Mouse (Mus musculus) liver (tissue): ENCODE measurements around the gene Ercc8.

Source experiments
- DNase-seq: peaks from one replicate; pipeline ENCODE4 v3.0.0-alpha.2; 2020; ENCODE audit warnings: mixed read lengths

Gene Ercc8

DNA sequence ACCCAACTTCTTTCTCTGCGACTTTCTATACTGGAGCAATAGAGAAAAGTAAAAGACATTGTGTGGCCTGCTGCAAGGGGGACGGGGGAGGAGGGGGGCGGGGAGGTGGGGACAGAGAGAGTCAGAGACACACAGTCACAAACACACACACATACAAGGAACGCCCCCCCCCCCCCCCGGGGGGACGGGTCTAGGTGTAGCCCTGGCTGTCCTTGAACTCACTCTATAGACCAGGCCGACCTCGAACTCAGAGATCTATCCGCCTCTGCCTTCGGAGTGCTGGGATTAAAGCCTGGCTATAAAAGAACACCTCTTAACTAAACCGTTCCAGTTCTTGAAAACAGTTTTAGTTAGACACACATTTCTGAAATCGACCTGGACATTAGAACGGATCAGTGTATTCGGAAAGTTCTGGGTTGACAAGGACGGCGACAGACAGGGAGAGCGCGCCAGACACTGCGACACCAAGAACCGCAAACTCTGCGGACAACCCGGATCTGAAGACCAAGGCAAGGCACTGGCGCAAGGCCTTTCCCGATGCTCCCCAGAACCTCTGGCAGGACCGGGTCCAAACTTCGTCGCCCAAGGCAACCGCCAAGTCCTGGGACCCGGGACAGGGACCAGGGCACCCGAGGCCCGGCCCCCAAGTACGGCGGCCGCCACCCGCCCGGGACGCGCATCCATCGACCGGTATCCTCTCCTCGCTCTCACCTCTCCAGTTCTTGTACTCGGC is 633 bp upstream of the Ercc8 start:
- no peak for DNase-seq

GRCm38 (mm10) chr13:108159241-108159575 is 677 bp downstream of the Ercc8 start:
- DNase-seq = no peak

DNA sequence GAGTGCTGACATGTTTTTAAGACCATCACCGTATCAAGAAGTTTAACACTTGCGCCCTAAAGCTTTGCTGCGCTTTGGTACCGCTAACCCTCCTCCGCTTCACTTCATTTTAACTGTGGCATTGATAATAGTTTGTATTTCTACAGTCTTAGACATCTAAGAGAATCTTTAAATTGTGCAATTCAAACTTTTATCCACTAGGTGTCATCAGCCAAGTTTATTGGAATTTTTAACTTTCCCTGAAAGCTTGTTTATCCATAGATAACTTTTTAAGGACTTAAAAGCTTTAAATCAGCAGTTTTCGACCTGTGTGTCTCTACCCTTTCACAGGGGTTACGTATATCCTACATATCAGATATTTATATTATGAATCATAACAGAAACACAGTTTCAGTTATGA is 1.4 kb downstream of the Ercc8 start:
- DNase-seq = no peak

DNA sequence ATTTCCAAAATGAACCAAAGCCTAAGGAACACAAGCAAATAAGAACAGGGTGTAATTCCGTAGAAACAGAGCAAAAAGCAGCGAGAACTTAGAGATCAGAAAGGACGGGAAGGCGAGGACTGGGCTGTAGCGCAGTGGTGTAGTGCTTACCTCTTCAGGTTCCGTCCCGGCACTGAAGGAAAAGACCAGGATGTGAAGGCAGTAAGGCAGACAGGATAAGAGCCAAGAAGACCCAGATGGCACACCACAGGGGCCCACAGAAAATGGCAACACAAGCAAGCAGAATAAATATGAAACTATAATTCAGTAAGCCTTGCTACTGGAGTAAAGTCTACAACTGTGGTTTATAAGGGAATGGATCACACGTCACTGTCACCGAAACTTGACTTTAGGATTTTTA is 5.4 kb downstream of the Ercc8 start:
- no peak for DNase-seq

GRCm38 (mm10) chr13:108164621-108165020 is 6.1 kb downstream of the Ercc8 start:
- no peak for DNase-seq

DNA sequence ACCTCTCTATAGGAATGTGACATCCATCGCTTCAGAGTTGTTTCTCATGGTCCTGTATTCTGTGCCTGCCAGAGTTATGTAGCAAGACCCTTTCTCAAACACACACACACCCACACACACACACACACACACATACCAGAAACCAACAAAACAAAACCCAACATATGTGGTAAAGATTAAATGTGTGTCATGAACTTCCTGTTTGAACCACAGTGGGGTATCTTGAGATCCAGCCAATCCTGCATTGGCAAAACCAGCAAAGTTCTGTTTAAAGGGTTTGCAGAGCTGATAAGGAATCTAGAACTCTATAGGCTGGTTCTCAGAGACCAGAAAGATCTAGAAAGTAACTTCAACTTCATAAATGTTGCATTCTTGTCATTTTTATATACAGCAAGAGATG is 11.5 kb downstream of the Ercc8 start:
- no peak for DNase-seq

GRCm38 (mm10) chr13:108170511-108170910 is 12.0 kb downstream of the Ercc8 start:
- DNase-seq = no peak

DNA sequence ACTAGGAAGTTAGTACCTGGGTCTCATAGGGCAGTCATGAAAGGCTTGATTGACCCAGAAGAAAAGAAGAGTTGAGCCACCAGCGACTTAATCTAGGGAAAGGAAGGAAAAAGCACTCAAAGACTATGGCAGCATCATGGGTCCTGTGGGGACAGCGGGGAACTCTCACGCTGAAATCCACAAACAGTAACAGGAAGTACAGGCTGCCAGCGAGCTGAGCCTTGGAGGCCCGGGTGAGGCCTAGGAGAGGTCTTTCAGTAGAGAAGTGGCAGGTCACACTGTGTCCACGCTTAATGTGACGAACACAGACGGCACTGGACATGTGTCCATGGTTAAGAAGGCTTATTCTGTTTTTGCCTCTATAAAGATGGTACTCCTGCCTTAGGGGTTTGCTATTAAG is 21.1 kb downstream of the Ercc8 start:
- DNase-seq = no peak

DNA sequence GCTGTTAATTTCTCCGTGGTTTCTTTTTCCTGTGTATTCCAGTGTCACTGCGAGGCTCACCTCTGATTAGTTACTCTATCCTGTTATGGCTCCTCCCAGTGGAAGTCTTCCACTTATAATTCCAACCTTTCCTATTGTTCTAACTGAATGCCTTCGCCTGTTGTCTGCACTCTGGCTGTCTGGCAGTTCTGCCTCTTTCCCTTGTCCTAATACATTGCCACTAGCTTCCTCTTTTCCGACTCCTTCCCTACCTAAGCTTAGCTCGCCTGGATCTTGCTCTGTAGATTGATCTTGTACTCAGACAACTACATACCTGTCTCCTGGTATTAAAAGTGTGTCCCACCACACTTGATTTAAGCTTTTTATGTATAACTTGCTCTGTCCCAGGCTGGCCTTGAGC is 22.3 kb downstream of the Ercc8 start:
- no peak for DNase-seq

GRCm38 (mm10) chr13:108184743-108185255 is 26.3 kb downstream of the Ercc8 start:
- no peak for DNase-seq

- DNase-seq = no peak
These were observed 27.0 kb downstream of the Ercc8 start for GRCm38 (mm10) chr13:108185530-108185929.

- no peak for DNase-seq
These were observed 29.5 kb downstream of the Ercc8 start for GRCm38 (mm10) chr13:108187994-108188393.

DNA sequence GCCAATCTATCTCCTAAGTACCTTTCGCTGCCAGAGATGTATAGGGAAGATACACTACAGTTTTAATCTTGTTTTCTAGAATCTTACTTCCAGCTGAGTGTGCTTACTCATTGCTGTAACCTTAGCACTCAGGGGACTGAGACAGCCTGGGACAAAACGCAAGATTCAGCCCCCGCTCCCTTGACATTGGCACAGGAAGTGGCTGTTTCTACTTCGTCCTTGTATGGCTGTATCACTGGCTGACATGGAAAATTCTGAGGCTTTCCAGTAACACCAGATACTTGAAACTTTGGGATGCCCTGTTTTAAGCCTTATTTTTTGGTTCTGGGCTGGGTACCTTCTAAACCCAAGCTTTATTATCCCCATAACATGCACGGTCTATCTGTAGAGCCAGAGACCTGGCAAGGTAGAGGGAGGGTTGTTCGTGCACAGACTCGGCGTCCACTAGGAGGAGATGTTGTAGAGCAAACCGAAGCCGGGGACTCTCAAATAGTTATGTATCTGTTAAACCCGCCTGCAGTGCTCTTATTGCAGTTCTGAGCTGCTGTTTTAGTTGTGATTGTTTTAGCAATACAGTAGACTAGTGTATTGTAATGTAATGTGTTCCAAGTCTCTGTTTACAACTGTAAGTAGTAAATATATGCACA is 32.7 kb downstream of the Ercc8 start:
- peak; percentile 51 for DNase-seq

- DNase-seq = no peak
These were observed 36.9 kb downstream of the Ercc8 start for GRCm38 (mm10) chr13:108195474-108195873.

DNA sequence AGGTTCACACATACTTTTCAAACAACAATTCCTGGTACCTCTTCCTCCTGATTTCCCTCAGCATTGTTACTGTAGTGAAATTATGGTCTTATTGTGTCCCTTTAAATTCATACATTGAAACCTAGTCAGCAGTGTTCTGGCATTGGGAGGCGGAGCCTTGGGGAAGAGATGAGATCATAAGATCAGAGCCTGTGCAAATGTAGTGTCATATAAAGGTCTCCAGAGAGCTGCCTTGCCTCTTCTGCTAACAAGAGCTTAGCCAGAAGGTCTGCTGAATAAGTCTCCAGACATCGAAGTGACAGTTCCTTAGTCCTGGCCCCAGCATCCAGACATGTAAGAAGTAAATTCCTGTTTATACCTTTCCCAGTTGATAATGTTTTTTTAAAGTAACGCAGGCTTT is 46.3 kb downstream of the Ercc8 start:
- DNase-seq = no peak

DNA sequence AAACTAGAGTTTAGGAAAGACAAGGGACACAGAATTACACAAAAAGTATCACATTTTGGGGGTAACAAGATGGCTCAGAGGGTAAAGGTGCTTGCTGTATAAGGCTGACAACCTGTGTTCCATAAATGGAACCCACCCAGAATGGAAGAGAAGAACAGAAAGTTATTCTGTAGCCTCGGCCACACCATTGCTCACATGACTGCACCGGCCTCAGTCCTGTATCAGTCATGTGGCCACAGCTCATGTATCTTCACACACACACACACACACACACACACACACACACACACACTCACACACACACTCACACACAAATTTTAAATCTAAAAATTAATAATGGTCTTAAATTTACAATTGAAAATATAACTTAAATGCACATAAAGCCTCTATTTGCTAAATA is 48.9 kb downstream of the Ercc8 start:
- no peak for DNase-seq

DNA sequence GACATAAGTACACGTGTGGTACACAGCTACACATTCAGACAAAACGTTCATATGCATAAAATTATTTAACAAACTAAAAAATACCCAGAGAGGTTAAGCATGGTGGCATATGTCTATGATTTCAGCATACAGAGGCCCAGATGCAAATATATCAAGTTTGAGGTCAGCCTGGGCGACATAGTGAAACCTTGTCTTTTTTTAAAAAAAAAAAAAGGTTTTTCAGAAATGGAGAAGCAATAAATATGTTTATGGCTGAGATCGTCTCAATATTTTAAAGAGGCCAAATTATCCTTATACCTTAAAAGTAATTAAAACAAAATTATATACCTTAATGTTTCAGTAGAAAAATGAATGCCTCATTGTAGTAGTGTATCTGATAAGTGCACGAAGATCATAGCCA is 49.6 kb downstream of the Ercc8 start:
- DNase-seq = no peak

DNA sequence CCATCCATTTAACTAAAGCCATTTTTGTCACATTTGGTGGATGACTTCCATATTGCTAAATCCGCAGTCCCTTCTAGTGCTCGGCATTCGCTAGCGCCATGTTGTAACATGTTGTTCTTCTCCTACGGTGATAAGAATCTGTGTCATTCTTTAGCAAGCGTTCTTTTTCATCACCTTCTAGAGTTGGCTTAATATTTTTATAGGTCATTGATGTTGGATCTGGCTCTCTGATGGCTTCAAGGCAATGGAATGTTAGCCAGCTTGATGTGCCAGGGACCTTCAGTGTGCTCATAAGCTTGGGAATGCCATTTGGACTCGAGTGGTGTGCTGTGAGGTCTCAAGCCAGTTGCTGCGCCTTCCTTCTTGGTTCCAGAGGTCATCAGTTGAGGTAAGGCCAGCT is 52.4 kb downstream of the Ercc8 start:
- DNase-seq = no peak

- no peak for DNase-seq
These were observed 54.0 kb downstream of the Ercc8 start for GRCm38 (mm10) chr13:108212397-108213018.

DNA sequence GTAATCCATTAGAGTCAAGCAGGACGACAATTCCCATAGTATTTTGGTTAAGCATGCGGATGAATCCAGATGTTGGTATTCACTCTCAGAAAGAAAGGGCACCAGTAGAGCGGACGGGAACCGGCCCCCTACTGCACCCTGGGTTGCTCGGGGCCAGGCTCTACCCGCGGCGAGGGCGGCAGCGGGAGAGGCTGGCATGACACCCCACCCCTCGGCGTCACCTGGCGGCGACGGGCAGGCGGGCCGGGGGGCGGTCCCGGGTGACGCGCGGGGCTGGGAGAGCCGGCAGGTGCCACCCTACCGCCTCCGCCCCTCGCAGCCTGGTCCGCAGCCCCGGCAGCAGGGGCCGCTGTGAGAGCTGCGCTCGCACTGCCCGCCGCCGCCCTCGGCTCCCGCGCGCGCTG is 55.6 kb downstream of the Ercc8 start, which contains the start of gene Elovl7:
Elovl7 (plus strand) TSS at position 324 of the 404 bp plus-strand sequence.
- peak; percentile 82 for DNase-seq

GRCm38 (mm10) chr13:108214485-108215107 is 56.1 kb downstream of the Ercc8 start:
- peak; percentile 4 for DNase-seq

GRCm38 (mm10) chr13:108215231-108215780 is 56.8 kb downstream of the Ercc8 start:
- DNase-seq = no peak

DNA sequence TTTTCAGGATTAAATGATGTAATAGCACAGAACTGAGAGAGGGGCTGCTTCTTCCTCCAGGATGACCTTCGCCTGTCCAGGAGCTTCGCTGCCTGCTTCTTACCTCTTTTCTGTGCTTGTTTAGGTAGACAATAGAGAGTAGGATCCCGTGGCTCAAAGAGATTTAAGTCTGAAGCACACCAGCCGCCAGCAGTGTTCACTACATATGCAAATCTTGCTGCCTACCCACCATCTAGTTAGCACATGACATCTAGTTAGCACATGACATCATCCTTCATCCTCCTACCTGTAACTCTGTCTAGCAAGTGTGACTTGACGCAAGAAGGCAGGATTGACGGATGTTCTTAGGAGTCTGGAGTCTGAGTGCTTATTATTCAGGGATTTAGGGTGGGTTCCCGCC is 61.2 kb downstream of the Ercc8 start:
- no peak for DNase-seq
